Mouse (Mus musculus): ENCODE results near the gene Hmgb1.

DNA sequence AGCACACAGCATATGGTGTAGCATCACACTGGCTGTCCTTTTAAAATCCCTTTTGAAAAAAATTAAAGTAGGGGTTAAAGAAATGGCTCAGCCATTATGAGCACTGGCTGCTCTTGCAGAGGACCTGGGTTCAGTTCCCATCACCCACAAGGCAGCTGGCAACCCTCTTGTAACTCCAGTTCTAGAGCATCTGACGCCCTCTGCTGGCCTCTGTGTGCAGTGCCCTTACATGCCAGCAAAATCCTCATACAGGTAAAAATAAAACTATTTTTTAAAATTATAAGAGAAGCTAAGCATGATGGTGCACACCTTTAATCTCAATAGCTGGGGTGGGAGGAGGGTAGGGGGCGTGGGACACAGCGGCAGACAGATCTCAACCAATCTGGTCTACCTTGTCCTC, 147.4 kb downstream of the Hmgb1 start:
- TF ChIP-seq POLR2A (IDR thresholded peaks at IDR 0.05; ENCODE audit: extremely low read depth, insufficient read depth, low read length) = no peak
- TF ChIP-seq CTCF (IDR thresholded peaks at IDR 0.05; ENCODE audit: extremely low read depth, insufficient read depth, low read length) = no peak
